Mouse (Mus musculus) erythroblast, embryonic 14.5 days (primary cell): ENCODE data around the gene Klra9.

ENCODE experiments used
- GATA1 ChIP-seq: IDR thresholded peaks from 2 replicates; pipeline ENCODE4 v1.6.1; 2012; ENCODE audit warnings: low read length, inconsistent platforms, mixed read lengths
- TAL1 ChIP-seq: IDR thresholded peaks from 3 replicates; pipeline ENCODE4 v1.6.1; 2012; ENCODE audit warnings: low read length, inconsistent platforms, mixed read lengths

- TF ChIP-seq TAL1, result no peak
- no peak for TF ChIP-seq GATA1
Observed at GRCm38 (mm10) chr6:130237536-130237935, 44.6 kb upstream of the Klra9 start.
